Mouse (Mus musculus): ENCODE results near the gene Med18.

Med18 gene

DNA sequence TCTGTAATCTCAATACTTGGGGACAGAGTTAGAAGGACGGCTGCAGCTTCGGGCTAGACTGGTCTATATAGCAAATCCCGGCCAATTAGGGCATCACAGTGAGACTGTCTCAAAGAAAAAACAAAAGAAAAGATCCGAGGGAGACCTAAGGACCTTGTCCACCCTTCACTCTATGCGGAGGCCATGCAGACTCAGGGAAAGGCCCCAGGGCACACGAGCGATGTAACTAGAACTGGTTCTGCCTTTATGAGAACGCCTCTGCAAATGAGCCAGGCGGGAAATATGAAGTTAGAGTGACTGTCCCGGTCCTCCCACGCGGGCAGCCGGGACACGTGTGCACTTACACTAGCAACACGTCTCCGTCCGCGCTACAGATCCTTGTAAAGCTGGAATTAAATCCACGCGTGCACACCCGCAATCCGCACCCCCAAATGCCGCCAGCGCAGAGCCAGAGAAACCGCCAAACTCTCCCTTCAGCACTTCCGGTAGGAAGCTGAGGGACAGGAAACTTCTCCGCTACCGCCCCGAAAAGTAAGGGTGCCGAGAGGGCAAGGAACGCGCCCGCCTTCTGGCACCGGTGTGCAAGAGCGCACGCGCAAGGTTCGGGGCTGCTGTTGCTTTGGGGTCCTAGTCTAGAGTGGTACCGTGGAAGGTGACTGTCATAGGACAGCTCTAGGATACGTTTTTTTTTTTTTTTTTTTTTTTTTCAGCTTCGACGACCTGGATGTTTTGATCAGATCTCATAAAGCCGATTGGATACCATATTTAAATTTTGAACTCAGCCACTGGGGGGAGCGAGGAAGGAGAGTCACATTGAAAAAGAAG is at the start of gene Med18:
Med18 (minus strand) TSS at position 492 of the 825 bp plus-strand sequence.
- in situ Hi-C loops (cut with MboI, MseI) = no loop called here

DNA sequence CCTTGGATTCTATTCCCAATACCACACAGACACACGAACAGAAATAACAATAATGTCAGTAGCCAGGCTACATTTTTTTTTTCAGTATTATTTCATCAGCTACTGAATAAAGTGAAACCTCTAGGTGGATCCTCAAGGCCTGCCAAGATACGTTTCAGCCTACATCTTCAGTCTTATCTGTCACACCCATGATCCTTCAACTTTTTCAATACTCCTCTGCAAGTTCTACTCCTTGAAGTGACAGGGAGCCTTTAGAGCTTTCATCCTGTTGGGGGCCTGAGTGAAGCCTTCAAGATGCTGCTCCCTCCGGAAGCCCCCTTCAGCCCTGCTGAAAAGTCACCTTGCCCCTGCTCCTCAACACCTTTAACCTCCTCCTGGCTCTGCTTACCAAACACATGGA is 48.4 kb upstream of the Med18 start:
- in situ Hi-C loops (cut with MboI, MseI) = no loop called here

DNA sequence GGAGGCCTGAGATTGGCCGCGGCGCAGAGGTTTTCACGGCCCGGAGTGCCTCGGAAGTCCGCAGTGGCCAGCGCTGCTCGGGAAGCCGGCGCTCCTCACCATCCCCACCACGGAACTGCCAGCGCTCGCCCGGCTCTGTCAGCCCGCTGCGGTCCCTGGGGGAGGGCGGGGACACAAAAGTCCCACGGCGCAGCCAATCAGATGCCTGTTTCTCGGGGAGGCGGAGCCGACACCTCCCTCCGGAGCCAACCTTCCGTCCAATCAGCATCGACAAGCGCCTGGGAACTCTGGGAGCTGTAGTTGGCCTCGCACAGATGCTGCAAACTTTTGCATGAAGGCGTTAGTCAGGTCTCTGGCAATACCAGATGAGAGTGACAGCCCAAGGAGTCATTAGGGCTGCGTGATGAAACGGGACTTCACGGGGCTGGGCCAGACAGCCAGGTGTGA is 46.7 kb upstream of the Med18 start, which contains the start of gene Sesn2:
Sesn2 (minus strand) TSS at position 150 of the 447 bp plus-strand sequence.
- in situ Hi-C loops (cut with MboI, MseI) = no loop called here

DNA sequence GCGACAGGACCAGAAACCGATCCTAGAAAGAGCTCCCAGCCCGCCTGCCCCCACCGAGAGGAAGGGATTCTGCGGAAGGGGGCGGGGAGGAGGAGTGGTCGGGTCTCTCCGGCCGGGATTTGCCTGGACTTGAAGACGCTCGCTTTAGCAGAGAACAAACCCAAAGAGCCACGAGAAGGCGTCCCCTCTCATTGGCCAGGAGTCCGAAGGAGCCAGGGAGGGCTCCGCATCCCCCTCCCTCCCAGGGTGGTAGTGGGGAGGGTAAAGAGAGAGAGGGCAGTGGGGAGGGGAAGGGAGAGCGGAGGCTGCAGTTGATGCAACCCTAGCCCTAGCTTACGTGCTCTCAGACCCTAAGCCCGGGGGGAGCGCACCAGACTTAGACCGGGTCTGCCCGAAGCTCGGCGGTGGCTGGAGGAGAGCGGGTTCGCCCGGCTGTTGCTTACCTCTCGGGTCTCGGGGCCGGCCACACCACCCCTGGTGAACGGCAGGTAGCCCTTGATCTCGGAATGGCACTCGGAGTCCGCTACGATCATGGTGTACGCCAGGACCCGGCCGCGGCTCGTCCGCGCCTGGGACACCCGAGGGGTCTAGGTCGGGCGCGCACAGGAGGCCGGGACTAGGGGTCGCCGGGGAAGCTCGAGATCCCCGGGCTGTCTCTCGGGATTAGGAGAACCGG is 46.0 kb upstream of the Med18 start:
- in situ Hi-C loops (cut with MboI, MseI) = no loop called here

DNA sequence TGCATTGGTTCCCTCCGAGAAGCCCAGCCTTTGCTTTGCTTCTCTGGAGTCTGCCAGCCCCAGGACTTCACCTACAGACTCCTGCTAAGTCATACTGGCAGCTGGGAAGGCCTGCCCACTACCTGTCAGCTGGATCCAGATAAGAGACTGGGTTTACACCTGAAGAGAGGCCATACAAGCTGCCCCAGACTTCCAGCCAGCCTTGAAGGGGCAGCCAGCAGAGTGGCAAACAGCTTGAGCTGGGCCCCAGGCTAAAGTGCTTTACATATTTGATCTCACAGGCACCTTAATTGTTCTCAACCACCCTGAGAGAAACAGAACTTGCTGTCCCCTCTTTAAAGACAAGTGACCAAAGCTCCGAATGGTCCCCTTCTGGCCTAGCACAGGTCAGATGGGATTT is 43.5 kb upstream of the Med18 start:
- in situ Hi-C loops (cut with MboI, MseI) = no loop called here

DNA sequence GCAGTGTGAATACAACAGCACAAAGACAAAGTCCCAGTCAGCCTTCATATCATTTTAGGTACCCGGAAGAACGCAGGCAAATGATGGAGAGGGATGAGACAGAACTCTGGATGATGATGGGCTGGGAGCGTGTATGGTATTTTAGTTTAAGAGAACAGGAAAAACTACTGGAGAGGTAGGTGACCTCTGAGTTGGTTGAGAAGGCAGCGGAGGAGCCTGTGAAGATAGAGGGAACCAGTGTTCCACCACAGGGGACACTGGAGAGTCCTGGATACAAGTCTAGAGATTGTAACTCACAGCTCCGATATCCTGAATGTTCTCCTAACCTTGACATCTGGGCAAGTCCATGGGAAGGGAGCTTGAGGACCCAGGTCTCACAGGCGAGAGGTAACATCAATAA is 42.5 kb upstream of the Med18 start:
- in situ Hi-C loops (cut with MboI, MseI) = no loop called here

DNA sequence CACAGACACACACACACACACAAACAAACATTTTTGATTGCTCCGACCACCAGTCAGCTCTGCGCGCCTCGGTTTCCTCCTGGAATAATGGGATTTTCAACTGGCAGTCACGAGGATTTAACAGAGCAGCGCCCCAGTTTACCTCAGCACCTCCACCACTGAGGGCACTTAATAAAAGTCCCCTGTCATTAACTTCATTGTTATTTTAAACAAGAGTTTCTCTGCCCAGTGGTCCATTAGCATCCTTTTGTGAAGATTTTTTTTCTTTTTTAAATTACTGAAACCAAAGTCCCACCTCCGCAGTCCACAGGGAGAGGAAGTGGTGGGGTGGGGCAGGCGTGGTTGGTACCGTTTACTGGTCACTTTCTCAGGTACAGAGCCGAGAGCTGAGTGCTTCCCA is 42.1 kb upstream of the Med18 start:
- in situ Hi-C loops (cut with MboI, MseI) = no loop called here

DNA sequence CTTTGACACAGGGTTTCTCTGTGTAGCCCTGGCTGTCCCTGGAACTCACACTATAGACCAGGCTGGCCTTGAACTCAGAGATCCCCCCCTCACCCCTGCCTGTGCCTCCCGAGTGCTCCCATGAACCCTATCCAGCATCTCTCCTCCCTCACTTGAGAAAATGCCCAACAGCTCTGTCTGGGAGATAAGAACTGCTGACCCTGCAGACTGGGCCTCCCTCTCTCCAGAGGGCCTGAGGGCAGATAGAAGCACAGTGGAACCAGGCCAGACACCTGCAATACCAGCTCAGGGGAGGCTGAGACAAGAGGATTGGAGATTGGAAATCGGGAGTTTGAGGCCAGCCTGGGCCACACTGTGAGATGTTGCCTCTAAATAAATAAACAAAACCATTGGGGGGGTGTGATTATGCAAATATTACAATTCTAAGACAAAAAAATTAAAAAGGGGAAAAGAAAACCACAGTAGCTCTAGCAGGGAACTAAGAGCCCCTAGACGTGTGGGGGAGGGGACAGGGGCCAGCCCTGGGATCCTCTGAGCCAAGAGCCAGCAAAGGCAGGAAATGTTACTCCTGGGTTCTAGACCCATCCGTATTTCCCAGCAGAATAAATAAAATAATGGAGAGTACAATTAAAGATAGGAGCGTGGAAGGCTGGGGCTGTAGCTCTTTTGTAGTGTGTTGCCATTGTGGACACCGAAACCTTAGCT is 41.5 kb upstream of the Med18 start:
- in situ Hi-C loops (cut with MboI, MseI) = no loop called here

DNA sequence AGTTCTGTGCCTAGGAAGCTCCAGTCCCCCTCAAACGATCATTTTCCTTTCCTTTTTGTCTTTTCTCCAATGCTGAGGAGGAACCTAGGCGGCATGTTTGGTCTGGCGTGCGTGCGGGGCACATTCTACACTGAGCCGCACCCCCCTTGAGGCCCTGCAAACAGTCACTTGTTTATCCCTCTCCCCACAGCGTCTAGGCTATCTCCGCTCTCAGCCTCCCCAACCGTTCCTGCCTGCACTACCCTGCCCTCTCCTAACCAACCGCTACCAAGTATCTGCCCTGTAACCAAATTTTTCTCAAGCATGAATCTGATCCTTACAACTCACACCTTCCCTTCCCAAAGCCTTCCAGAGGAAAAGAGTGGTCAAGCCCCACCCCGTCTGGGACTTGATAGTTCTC is 39.6 kb upstream of the Med18 start:
- in situ Hi-C loops (cut with MboI, MseI) = no loop called here

DNA sequence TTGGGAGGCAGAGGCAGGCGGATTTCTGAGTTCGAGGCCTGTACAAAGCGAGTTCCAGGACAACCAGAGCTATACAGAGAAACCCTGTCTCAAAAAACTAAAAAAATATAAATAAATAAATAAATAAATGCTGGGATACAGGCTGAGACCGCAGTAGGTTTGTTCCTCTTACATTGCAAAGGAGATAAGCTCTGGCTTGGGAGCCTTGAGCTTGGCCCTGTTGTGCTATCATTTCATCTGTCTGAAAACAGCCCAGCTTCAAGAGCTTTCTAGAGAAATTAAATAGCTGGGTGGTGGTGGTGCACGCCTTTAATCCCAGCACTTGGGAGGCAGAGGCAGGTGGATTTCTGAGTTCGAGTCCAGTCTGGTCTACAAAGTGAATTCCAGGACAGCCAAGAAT is 37.9 kb upstream of the Med18 start:
- in situ Hi-C loops (cut with MboI, MseI) = no loop called here

DNA sequence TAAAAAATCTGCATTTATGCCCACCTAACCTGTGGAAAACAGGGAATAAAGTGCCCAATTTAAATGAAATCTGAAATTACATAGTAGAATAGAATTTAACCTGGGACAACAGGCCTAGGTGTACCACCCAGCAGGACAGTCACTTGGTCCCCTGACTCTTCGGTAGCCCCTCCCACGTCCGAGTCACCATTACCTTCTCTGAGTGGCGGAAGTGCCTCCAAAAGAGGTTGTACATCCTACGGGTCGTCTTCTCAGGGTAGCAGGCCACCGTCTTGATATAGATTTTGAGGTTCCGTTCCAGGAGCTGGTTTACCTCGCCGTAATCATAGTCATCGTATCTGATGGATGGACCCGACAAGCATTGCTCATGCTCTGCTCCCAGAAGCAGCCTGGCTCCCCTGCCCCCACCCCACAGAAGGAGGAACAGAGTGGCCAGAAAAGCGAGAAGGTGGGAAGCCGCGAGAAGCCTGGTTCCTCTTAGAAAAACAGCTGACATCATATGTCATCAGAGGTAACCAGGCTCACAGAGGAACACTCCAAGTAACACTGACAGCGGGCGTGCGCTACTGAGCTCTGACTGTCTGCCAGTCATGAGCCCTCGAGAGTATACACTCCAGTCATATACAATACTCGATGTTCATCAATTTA is 30.7 kb upstream of the Med18 start:
- in situ Hi-C loops (cut with MboI, MseI) = no loop called here

DNA sequence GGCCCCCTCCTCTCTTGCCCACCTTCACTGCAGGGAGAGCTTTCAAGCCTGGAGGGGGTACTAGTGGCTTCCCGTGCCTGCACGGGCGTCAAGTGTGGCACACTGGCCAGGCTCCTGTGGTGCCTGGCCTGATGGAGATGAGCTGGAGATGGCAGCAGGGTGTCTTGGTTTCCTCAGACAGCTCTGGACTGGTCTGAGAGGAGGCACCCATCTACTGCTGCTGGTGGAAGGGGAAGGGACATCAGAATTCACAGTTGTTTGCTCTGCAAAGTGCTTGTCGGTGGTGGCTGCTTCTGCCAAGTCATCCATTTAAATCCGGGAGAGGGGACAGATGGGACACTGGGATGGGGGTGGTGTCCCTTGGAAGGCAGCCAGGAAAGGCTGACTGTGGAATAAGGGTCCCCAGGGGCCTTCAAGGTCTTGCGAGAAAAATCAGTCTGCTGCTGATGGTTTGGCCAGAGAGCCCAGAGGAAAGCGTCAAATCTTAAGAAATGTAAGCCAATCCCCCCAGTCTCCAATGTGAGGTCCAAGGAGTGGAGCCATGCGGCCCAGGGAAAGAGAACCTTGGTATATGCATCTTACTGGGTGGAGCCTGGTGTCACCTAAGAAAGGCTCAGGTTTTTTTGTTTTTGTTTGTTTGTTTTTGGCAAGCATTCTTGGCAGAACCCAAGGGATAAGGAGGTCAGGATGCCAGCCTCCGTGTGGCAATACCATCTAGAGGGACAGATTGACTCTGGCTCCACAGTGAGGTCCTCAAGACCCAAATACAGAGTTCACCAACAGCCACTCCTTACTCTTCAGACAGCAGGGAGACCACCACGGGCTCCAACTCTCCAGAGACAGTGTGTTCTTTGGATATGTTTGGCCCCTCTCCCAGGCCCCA is 28.7 kb upstream of the Med18 start:
- in situ Hi-C loops (cut with MboI, MseI) = no loop called here

DNA sequence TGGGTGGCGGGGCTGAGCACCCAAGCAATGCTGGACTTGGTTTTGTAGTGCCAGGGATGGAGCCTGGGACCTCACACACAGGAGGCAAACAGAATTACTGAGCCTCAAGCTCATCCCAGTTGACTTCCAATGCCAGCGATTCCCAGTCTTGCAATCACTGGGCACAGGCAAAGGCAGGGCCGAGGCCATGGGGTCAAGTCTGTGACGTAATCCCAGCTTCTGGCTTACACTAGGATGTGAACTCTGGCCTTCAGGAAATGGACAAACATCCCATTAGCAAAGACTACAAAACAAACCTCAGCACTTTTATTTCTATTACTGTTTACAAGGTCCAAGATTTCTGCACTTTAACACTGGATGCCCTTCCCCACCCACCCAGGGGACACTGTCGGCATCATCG is 28.0 kb upstream of the Med18 start:
- in situ Hi-C loops (cut with MboI, MseI) = no loop called here

DNA sequence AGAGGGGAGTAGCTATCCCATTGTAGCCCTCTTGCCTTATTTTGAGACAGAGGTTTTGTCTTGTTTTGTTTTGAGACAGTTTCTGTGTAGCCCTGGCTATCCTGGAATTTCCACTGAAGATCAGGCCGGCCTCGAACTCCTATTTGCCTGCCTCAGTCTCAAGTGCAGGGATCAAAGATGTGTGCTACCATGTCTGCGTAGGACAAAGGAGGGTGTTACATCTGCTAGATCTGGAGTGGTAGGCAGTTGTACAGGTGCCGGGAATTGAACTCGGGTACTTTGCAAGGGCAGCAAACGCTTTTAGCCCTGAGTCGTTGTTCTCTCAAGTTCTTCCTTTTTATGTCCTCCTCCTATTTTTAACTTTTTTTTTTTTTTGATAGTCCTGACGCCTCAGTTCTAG is 27.3 kb upstream of the Med18 start:
- in situ Hi-C loops (cut with MboI, MseI) = no loop called here

DNA sequence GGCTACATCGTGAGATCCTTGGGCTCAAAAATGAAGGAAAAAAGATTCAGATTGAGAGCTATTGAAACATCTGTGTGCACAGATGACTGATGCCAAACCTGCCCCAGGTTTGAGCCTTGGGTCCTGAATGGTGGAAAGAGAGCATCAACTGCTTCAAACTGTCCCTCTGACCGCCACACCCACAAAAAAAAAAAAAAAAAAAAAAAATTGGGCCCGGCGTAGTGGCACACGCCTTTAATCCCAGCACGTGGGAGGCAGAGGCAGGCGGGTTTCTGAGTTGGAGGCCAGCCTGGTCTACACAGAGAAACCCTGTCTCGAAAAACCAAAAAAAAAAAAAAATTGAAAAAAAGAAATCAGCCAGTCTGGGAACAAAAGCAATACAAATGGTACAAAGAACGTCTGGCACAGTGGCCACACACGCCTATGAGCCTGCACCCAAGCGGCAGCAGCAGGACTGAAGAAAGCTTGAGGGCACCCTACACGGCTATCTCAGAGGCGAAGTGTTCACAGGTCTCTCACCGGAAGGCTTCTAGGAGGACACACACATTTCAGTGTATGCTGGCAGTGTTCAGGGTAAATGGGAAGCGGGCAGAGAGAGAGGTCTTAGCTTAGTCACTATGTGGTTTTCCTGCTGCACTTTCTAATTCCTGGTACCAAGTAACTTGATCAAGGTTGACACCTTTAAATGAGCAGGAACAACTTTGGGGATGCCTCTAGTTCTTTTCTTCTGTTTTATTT is 26.7 kb upstream of the Med18 start:
- in situ Hi-C loops (cut with MboI, MseI) = no loop called here

DNA sequence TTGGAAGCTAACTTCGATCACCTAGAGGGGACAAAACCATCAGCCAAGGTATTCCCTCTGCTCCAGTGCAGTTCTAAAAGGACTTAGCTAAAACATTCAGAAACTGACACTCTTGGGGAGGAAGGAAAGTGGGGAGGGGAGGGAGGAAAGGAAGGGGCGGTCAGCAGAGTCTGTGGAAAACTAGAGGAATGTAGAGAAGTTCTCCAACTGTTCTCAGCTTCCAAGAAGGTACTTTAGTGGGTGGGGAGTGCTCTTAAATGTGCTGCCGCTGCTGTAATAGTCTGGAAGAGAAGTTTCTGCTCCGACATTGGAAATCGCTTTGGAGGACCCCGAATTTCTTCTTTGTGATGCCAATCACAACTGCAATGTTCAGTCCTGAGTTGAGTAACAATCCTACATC is 25.3 kb upstream of the Med18 start:
- in situ Hi-C loops (cut with MboI, MseI) = no loop called here

DNA sequence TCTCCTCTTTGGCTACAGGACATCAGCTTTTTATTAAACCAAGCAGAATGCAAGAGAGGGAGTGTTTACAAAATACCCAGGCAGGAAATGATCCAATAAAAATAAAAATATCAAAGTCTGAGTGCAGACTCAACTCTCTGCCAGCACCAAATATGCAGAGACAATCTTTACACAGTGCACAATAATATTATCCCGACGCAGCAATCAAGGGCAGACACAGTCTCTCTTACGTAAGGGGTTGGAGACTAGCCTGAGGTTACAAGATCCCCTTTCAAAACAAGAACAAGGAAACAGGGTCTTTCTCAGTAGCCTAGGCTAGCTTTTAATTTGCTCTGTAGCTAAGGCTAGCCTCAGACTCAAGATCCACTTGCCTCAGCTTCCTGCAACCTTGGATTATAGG is 24.8 kb upstream of the Med18 start:
- in situ Hi-C loops (cut with MboI, MseI) = no loop called here

DNA sequence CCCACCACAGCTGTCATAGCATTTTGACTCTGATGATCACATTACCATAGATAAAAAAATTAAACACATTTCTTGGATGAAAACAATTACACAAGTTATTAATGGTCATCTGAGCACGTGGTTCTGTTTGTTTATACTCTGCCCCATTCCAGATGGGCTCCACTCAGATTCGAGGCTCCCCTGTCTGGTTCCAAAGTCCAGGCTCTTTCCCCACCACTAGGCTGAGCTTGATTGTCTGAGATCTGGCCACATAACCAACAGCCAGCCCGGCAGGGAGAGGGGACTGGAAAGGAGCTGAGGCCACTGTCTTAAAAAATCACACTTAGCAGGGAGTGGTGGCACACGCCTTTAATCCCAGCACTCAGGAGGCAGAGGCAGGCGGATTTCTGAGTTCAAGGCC is 21.1 kb upstream of the Med18 start:
- in situ Hi-C loops (cut with MboI, MseI) = no loop called here

DNA sequence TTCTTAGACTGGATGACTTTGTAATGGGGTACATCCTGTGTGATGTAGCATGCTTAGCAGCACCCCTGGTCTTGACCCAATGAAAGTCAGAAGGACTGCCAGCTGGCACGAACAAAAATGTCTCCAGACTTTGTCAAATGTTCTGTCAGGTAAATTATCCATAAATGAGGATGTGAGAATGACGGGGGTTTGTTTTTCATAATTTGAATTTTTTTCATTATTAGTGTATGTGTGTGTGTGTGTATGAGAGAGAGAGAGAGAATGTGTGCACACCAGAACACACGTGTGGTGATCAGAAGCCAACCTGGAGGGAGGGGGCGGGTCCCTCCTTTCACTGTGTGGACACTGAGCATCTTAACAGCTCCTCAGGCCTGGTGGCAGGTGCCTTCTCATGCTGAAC is 20.5 kb upstream of the Med18 start:
- in situ Hi-C loops (cut with MboI, MseI) = no loop called here

DNA sequence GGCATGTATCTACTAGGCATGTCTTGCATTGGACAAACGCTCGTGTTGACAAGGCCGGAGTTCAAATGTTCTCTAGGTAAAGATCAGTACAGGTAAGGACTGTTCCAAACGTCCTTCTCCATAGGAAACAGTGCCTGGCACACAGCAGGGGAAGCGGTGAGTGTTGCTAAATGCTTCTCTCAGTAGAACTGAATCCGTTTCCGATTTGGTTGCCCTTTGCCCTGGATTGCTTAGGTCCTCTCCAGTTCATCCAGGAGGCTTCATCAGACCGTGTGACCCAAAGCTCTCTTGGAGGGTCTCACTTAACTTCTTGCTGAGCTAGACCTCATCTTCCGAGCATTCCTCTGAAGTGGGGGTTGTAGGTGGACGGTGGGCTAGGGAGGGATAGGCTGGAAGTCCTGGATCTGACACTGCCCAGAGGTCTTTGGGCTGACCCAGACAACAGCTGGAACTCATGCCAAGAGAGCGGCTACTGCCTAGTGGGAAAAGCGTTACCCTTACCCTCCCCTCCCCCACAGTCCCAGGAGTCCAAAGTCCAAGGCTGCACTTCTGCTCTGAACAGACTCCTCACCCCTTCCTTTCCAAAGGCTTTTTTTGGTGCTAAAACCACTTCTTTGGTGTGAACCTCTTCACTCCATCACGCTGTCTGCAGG is 19.4 kb upstream of the Med18 start:
- in situ Hi-C loops (cut with MboI, MseI) = no loop called here

Measured in regulatory T cell (primary cell).